Mouse (Mus musculus) urinary bladder, postnatal 10 days (tissue): ENCODE results near the gene Ywhaq.

Experiments
- DNase-seq: peaks from one replicate; pipeline ENCODE4 v3.0.0; 2022; ENCODE audit warnings: low spot score

The Ywhaq gene

GRCm38 (mm10) chr12:21417100-21418070 lies at the start of gene Ywhaq:
Gene Ywhaq (minus strand): TSS chr12:21417637.
- DNase-seq = peak; percentile 91

- no peak for DNase-seq
Measured at GRCm38 (mm10) chr12:21463448-21463891, 46.0 kb upstream of the Ywhaq start.

GRCm38 (mm10) chr12:21462658-21463057 lies 45.2 kb upstream of the Ywhaq start:
- DNase-seq = no peak

- DNase-seq = no peak
Measured at GRCm38 (mm10) chr12:21459681-21460080, 42.2 kb upstream of the Ywhaq start.

GRCm38 (mm10) chr12:21456021-21456420 lies 38.6 kb upstream of the Ywhaq start:
- no peak for DNase-seq

- no peak for DNase-seq
Measured at GRCm38 (mm10) chr12:21451752-21452151, 34.3 kb upstream of the Ywhaq start.

- no peak for DNase-seq
Measured at GRCm38 (mm10) chr12:21451351-21451750, 33.9 kb upstream of the Ywhaq start.

GRCm38 (mm10) chr12:21443783-21444182 lies 26.3 kb upstream of the Ywhaq start:
- DNase-seq = no peak

GRCm38 (mm10) chr12:21441870-21442269 lies 24.4 kb upstream of the Ywhaq start:
- DNase-seq = no peak

GRCm38 (mm10) chr12:21439428-21439827 lies 22.0 kb upstream of the Ywhaq start:
- DNase-seq = no peak

- no peak for DNase-seq
Measured at GRCm38 (mm10) chr12:21438750-21439394, 21.4 kb upstream of the Ywhaq start.

- DNase-seq = no peak
Measured at GRCm38 (mm10) chr12:21438294-21438693, 20.9 kb upstream of the Ywhaq start.

- DNase-seq = no peak
Measured at GRCm38 (mm10) chr12:21431950-21432349, 14.5 kb upstream of the Ywhaq start.

GRCm38 (mm10) chr12:21431039-21431438 lies 13.6 kb upstream of the Ywhaq start:
- no peak for DNase-seq

GRCm38 (mm10) chr12:21430140-21430539 lies 12.7 kb upstream of the Ywhaq start:
- no peak for DNase-seq

GRCm38 (mm10) chr12:21429021-21429420 lies 11.6 kb upstream of the Ywhaq start:
- DNase-seq = no peak

- no peak for DNase-seq
Measured at GRCm38 (mm10) chr12:21426065-21426940, 8.9 kb upstream of the Ywhaq start.

GRCm38 (mm10) chr12:21424683-21425082 lies 7.2 kb upstream of the Ywhaq start:
- no peak for DNase-seq

- no peak for DNase-seq
Measured at GRCm38 (mm10) chr12:21418621-21419131, 1.2 kb upstream of the Ywhaq start.

GRCm38 (mm10) chr12:21418083-21418482 lies 646 bp upstream of the Ywhaq start:
- no peak for DNase-seq

GRCm38 (mm10) chr12:21416506-21416905 lies 931 bp downstream of the Ywhaq start:
- no peak for DNase-seq

GRCm38 (mm10) chr12:21410620-21411019 lies 6.8 kb downstream of the Ywhaq start:
- no peak for DNase-seq
